Mouse (Mus musculus) embryo, embryonic 11 days (tissue): Measurements from ENCODE around the gene D10Wsu102e.
A peak's percentile ranks its signal among the peaks of the same experiment; 100 is the strongest.
"Not testable (repeated sequence)": the region's sequence is repeated elsewhere in the genome, so short reads cannot be mapped to it uniquely, and the experiment has no call there.

ENCODE experiments used
- DNase-seq: peaks from one replicate; pipeline ENCODE4 v3.0.0-alpha.2; 2015

D10Wsu102e gene

DNA sequence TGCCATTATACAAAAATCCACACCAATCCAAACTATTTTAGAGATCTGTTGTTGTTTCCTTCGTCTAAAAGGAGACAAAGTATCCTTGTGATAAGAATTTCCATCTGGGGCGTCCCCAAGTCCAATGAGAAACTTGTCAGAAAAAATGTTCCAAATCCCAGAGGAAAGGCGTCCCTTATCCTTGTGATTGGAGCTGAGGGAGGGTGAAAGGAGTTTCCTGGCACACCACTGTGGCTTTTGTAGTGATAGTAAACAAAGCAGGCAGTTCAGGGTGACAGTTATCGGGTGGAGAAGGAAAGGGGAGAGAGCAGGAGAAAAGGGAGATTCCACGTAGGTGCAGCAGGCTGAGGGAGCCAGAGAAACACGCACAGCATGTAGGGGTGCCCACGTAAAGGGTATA is 12.5 kb upstream of the D10Wsu102e start:
- no peak for DNase-seq

DNA sequence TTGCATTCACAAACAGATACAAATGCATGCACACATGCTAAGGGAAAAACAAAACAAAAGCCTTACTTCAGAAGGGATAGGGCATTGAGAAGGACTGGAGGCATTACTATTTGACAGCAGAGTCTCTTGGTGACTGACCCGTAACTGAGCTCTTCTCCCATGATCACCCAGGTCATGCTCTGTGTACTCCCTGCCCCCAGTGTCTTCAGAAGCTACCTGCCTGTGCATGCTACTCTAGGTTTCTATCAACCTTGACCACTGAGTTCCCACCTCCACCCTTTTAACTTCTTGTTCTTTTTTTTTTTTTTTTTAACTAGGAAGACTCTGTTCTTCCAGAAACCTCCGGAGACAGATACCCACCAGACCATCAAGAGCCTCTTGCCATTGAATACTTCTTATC is 9.3 kb upstream of the D10Wsu102e start:
- no peak for DNase-seq

DNA sequence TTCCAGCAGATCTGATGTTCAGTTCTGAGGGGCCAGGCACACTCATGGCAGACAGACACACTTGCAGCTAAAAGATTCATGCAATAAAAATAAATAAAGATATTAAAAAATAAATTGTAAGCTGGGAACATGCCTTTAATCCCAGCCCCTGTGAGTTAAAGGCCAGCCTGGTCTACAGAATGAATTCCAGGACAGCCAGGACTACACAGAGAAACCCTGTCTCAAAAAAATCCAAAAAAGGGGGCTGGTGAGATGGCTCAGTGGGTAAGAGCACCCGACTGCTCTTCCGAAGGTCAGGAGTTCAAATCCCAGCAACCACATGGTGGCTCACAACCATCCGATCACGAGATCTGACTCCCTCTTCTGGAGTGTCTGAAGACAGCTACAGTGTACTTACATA is 8.2 kb upstream of the D10Wsu102e start:
- DNase-seq = not testable (repeated sequence)

DNA sequence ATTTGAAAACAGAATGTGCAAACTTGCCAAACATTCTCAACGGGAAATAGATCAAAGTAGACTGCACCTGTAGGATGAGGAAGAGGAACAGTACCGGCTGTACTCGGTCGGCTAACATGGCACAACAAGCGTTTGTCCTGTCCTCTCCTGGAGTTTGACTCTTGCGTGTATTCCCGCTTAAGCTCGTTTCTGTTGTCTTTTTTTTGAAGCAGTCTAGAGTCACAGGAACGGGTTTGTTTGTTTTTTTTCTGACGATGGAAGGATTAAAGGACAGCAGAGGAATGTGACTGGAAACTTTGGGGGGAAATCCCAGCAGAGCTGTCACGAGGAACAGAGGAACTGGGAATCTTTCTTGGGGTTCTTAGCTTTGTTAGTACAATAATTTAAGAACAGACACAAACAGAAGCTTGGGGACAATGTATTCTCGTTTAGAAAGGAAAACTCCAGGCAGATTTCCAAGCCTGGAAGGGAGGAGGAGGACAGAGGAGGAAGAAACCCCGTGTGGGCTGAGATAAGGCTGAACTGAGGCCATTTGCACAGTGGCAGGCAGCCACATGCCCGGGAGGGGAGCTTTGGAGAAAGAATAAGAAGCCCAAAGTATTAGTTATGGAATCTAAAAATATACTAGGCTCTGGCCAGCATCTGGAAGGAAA is 6.2 kb upstream of the D10Wsu102e start:
- no peak for DNase-seq

DNA sequence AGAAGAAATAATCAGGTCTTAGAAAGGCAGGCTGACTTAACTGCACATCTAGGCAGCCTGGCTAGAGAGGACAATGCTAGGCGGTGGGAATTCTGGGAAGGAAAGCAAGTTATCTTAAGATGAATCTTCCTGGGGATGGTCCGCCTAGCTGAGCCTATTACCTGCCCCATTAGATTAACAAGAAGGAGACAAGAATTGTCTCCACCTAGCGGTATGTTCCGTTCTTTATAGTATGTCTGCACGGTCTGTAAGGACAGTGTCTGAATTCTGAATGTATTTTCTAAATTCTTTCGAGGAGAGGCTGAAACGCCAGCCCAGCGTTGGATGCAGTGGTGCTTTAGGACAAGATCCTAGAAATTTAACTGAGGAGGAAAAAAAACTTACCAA is 5.7 kb upstream of the D10Wsu102e start:
- peak; percentile 51 for DNase-seq

DNA sequence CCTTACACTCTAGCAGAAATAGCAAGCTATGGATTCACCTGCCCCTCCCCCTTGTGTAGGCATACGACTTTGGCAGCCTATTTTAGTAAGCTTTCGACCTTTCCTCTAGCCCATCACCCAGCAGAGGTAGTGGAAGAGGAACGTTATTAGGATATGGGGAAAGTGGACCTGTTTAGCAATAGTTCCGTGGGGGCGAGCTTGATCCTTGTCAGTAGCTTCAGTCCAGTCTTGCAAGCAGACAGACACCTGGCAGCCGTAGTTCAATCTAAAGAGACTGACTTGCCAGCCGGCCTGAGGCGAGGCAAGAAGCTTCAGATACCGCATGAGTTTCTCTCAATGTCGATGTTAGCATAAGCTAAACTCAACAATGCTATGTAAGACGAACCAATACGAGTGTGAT is 3.6 kb upstream of the D10Wsu102e start:
- no peak for DNase-seq

DNA sequence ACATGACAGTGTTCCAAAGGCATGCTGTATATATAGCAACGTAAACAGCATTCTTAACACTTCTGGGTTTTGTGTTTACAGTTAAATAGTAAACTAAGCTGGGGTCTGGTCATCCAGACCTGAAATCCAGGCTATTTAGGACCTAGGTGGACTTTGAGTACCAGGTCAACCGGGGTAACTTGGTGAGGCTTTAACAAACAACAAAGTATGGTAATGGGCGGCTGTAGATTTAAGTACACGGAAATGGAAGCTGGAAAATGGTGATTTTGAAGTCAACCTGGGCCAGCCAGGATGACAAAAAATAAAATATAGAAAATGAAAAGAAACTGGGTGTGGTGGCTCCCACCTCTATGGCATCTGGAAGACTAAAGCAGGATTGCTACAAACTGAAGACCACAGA is 570 bp upstream of the D10Wsu102e start:
- no peak for DNase-seq

DNA sequence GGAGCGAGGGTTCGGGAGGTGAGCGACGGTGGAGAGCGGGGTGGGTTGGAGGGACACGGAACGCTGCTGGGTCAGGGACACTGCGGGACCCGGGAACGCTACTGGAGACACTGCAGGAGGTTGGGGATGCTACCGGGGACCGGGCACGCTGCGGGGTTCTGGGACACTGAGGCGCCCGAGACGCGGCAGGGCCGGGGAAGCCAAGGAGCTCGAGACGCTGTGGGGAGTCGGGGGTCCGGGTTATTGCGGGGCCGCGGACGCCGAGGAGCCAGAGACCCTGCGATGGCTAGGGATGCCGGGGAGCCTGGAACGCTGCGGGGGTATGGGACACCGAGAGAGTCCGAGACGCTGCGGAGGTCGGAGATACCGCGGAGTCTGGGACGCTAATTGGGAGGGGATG is 335 bp downstream of the D10Wsu102e start:
- peak; percentile 42 for DNase-seq

DNA sequence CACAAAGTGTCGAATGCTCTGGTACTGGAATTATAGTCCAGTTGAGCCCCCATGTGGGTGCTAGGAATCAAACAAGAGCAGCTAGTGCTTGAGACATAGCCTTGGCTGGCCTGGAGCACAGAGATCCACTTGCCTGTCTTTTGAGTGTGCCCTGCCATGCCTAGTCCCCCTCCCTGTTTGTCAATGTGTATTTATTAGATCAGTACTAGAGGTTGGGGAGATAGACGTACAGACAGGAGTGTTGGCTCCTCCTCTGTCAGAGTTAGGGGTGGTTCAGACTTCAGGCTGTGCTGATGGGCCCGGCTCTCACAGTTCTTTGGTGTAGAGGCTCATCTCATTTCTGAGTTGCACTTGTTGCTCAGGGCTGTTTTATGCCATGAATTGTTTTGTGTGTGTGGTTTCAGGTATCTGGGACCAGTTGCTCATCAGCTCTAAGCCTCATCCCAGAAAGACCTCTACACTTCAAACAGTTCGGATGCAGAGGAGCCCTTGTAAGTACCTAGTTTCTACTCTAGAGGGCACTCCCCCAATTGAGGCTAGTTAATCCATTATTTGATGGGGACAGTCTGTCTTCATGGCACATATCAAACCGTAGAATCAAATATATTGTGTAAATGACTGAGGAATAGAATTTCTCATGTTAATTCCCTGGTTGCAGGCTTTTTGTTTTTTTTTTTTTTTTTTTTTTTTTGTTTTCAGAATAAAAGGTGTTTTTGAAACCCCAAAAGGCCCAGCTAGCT is 1.8 kb downstream of the D10Wsu102e start:
- peak; percentile 43 for DNase-seq

DNA sequence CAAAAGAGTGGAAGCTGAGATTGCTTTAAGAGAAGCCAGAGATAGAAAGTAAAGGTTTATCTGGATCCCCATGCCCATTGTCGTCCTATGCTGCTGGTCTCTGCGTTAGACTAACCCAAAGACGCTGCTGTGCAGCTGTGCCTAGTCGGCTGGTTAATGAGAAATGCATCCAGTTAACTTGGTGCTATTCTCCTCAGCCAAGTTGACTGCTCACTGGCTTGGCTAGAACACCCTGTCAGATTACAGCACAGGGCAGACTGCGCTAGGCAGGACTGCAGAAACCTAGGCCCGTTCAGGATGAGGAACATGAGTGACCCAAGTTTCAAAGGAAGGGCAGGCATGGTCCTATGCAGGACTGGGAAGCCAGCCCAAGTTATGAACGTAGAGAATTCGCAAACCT is 3.4 kb downstream of the D10Wsu102e start:
- DNase-seq = no peak

DNA sequence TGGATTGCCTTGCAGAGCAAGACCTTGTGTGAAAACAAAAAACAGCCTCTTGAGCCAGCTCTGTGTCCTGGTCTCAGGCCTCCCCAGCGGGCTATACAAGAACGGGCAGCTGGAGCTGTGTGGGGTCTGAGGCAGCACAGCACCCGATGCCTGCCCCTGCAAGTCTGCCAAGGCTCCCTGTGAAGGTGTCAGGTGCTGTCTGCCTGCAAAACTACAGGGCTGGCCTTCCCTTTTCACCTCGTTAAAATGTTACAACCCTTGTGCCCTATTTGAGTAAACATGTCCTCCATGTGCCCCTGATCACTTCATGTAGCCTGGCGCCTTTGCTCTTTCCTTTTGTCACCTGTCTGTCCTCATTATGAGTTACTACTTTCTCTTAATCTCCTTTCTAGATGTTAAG is 8.9 kb downstream of the D10Wsu102e start:
- no peak for DNase-seq

DNA sequence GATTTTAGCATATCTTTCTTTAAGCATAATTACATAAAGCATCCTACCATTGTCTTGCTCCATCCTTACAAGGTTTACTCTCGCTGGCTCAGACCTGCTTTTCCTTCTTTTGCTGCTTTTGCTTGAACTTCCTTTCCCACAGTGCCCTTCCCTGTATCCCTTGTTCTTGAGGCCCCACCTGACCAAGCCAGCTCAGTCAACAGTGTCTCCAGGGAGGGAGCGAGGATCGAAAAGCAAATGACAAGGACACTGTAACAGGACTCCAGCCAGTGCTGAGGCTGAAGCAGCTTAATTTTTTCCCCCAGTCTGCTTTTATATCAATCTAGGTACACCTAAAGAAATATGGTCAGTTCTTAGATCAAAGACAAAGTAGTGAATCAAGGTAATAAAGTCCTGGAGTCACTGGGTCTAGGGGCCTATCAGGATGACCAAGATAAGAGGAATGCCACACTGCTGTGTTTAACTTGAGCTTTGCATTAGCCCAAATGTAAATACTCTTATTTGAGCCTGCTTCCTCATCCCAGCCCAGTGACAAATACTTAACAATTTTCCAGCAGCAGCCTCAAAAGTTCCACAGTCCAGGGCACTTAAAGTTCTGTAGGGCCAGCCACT is 14.1 kb downstream of the D10Wsu102e start:
- no peak for DNase-seq

DNA sequence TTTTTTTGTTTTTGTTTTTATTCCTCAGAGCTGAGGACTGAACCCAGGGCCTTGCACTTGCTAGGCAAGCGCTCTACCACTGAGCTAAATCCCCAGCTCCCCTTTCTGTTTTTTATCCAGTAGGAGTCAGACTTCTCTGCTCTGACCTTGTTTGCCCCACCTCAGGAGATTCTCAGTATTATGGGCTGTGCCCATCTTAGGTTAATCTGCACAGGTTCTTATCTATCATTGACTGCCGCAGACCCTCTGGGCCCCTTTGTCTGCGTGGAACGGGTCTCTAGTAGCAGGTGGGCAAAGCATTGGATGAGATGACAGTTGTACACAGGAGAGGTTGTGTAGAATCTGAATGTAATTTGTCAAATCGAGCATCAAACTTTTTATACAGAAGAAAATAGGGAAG is 15.4 kb downstream of the D10Wsu102e start:
- not testable (repeated sequence) for DNase-seq

DNA sequence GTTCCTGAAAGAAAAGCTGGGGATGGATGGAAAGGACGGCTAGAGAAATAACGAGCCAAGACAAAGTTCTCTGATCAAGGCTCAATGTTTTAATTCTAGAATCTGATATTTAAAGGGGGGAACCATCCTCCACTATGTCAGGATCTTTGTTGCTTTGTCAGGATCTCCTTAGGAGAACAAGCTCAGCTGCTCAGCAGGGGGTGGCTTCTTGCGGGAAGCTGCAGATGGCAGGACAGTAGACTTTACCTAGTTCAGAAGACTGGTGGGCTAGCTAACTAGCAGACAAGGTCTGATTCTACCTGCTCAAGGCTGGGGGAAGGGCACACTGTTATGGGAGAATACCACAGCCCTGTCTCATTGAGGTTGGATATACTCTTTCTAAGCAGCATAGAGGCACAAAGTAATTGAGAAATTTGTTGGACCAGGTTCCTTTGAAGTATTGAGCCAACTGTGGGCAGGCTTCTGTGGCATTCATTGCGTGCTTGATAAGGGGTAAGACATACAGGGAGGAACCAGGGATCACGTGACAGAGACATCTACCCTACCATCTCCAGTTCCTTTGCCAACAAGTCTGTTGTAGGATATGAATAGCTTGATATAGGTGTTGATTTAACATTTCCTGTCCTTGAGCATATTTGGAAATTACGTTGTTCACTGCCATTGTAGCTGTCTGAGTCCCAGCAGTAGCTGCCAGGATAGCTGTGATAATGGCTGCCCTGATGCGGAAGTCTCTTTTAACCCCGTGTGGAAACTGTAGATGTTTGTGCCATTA is 17.1 kb downstream of the D10Wsu102e start:
- DNase-seq = no peak

DNA sequence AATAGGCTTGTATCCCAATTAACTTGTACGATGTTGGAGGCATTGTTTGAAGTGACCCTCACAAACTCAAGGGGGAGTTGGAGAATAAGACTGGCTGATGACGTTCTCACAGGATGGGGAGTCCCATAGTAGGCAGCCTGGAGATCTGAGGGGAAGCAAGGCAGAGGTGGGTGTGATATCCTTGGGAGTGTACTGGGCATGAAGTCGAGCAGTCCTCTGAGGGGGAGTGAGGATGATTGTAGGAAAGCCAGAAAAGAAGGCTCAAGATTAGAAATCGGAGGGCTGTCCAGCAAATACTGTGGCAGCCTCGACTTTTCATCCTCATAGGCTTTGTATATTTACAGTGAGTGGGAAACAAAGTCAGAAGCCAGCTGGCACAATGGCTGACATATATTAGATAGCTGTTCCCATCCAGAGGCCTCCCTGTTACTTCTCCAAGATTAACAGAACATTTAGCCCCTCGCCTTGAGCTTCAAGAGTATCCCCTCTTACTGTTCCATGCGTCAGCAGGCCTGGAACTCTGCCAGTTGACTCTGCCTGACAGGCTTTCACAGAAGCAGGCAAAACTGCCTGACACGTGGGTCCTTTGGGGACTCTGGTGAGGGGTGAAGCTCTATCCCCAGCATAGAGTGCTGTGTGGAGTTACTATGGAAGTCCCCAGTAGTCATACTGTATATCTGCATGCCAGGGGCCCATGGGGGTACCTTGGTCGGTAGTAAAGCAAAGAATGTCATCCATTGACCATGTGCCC is 18.2 kb downstream of the D10Wsu102e start:
- DNase-seq = no peak

DNA sequence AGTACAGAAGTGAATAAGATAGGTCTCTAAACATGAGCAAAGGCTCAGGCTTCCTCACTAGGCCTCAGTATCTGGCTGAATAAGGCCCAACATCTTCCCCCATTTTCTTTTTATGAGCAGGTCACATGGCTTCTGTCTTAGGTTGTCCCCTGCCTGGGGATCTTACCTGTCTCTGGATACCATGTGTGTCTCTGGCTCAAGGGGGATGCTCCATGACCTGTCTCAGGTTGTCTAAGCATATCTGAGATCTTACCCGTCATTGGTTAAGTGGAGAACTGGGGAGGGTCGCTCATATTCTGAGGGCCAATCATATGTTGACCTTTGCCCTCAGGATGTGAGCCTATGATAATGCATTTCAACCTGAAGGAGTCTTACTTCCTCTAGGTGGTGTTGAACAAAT is 20.5 kb downstream of the D10Wsu102e start:
- no peak for DNase-seq

DNA sequence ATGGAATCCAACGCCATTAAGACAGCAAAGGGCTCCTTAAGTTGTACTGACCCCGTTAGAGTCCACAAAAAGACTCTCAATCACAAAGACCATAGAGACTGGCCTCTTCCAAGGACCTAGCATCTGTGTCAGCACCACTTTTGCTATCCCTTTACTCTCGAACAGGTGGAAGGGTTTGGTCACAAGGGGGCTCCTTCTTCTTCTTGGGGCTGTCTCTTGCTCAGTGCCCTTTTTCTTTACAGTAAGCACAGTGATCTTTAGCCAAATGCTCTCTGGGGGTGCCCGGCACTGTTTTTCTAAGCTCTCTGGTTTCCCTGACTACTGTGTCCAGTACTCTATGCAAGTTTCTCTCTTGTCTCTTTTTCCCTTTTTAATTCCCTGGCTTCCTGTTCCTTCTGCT is 22.5 kb downstream of the D10Wsu102e start:
- no peak for DNase-seq

DNA sequence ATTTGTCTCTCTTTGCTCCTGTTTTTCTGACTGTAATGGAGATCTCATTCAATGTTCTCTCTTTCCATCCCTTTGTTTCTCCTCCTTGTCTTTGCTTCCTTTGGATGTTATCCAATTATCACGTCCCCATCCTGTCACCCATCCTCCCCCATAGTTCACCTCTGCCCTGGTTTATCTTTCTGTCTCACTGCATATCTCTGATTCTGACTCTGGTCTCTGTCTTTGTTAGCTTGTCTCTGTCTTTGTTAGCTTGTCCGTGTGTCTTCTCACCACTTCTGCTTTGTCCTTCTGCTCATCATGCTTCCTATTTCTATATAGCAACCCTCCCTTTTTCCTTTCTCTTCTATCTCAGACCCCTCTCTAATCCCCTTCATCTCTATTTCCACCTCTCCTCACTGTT is 23.0 kb downstream of the D10Wsu102e start:
- DNase-seq = no peak

DNA sequence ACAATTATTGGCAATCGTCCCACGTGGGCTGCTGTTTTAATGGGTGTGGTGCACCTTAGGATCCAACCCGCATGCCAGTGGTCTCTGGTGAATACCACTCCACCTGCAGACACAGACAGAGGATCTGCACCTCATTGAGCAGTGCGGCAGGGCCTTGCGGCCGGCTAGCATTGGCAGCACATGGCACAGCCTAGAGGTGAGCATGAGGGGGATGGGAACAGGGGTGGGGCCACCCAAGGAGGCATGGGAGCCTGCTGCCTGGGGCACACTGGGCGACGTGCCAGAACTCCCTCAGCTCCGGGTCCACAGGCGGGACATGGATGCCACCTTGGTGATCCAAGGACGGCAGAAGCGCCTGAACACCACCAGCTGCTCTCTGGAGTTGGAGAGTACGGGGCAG is 23.8 kb downstream of the D10Wsu102e start:
- DNase-seq = no peak

DNA sequence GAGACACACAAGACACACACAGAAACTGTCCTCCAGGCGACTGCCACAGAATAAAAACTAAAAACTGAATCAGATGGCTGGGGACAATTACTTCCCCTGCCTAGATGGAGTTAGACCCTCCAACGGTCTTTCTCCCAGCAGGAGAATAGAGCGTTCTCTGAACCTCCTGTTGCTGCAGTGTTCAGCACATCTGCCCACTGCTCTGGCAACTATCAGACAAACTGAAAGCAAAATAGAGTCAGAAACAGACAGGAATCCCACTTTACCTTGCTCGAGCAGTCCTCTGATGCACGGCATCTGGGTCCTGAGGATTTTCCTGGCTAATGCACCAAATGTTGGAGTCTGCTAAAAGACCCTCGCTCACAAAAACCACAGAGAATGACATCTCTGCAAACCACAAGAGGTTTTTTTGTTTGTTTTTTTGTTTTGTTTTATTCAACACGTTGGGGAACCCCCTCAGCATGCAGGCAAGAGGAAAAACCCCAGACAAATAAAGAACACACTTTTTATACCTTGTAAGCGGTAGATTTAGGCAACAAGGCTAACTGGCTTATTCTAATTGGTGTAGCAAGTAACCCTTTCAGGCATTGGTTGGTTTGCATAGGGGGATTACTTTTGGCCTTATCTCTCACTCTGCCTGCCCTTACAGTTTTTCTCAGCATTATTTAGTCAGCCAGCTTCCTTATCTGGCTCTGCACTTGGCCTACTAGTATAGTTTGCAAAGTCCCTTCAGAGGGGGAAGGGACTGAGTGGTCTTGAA is 24.6 kb downstream of the D10Wsu102e start:
- DNase-seq = no peak

DNA sequence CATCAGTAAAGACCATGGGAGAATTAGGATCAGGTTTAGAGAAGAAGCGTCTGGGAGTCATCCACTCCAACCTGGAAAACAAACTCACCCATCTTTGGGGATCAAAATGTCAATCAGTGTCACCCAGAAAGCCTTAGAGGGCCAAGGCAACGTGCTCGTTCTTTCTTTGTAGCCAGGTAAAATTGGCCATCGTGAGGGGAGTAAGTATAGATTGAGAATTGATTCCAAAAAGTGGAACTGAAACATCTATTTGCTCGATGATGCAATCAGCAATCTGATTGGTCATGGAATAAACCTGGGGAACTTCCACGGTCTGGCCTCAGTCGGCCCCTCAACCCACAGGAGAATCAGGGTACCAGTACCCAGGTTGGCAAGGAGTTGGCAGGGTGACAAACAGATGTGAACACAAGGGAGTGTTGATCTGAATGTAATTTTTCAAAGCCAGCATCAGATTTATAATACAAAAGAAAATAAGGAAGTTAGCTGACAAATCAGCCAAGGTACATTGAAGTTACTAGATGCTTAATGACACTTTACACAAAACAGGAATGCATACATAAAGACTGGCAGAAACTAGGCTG is 25.4 kb downstream of the D10Wsu102e start:
- no peak for DNase-seq

DNA sequence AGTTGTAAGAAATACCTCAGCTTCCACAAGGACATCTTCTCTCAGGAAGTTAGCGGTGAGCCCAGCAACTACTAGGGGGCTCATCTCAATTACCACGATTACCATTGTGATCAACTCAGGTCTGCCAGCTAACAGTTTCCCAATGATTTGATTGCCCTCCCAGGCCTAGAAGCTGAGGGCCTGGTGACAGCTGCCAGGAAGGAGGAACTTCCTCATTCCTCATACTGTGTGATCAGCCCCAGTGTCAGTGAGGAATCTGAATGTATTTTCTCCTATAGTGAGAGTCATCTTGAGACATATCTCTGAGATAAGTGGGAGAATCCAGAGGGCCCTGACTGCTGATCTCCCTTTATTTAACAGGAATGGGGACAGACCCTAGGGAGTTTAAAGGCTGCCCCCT is 37.3 kb downstream of the D10Wsu102e start:
- DNase-seq = no peak
